18 mouse cellular contexts compared by ENCODE assay signal in genomic region chr19:22758496-22758895, GRCm38 (mm10).
DNase-seq lines count a peak whose midpoint lies in the region; ATAC-seq and TF ChIP-seq lines count a peak whose summit lies in the region.
"Had no signal": no experiment of that assay in that cellular context is flagged by ENCODE, and none has a peak within 500 bp of the region (broad histone marks: within the 10 kb centered on the region; RNA-seq: fewer than 3 reads in every experiment).

No protein-coding gene starts in this region.

- no peak for TF ChIP-seq CTCF in cerebellum, adult 2 months (IDR thresholded peaks at IDR 0.05; ENCODE audit: borderline replicate concordance, insufficient read depth, low read depth, low read length)
- no peak for TF ChIP-seq CTCF in gastrocnemius, adult 2 months (IDR thresholded peaks at IDR 0.05)

- peaks cover 19% of the 10 kb centered on the region for H3K4me1 ChIP-seq in cerebellum, adult 2 months (ENCODE audit: control insufficient read depth, insufficient read depth, low read length)
- H3K4me1 ChIP-seq: embryonic facial prominence, embryonic 10.5 days had no signal

- H3K27ac ChIP-seq in cerebellum, adult 2 months (ENCODE audit: insufficient read depth, low read length) = peak overlapping the region; percentile 68; the same call in 1 of the 2 replicates
- peak overlapping the region; percentile 28; the same call in 1 of the 2 replicates for H3K27ac ChIP-seq in gastrocnemius, adult 2 months
- H3K27ac ChIP-seq: embryonic facial prominence, embryonic 10.5 days; embryonic facial prominence, embryonic 12.5 days; forebrain, embryonic 13.5 days; forebrain, embryonic 15.5 days had no signal

- intact Hi-C loops in gastrocnemius, adult 2 months (cut with DNase I) = no loop called here

- peak in 1 of 2 experiments; percentile 75 for DNase-seq in cerebellum, adult 2 months
- DNase-seq in cerebellum, adult 9-11 months = peak; percentile 57
- DNase-seq in cerebellum, adult 11-12 months = no peak
- no peak for DNase-seq in gastrocnemius, adult 2 months
- DNase-seq in gastrocnemius, postnatal 10 days = no peak
- peak; percentile 65 for DNase-seq in skeletal muscle tissue, adult 2 months (ENCODE audit: low read depth, low spot score)
- no peak for DNase-seq in right cerebral cortex, postnatal 25 days
- DNase-seq: adrenal gland, adult 2 months; adrenal gland, postnatal 10 days; adrenal gland, postnatal 25 days; cerebellum, adult 8-10 months; cerebellum, postnatal 36 days; forebrain, postnatal 0 days had no signal

- H3K27me3 ChIP-seq in cerebellum, adult 2 months (ENCODE audit: control insufficient read depth, insufficient read depth, low read length) = no peaks in the 10 kb centered on the region
- H3K27me3 ChIP-seq: embryonic facial prominence, embryonic 12.5 days; forebrain, embryonic 13.5 days; forebrain, embryonic 15.5 days had no signal

- no peak for ATAC-seq in cerebellum, adult (ENCODE audit: insufficient number of reproducible peaks, low FRiP score, low TSS enrichment)
- ATAC-seq: forebrain, embryonic 13.5 days; forebrain, embryonic 15.5 days; forebrain, postnatal 0 days had no signal

- WGBS in cerebellum, adult 2 months = 21% methylated on average over 2 of the region's 2 CpGs

- TF ChIP-seq POLR2A in cerebellum, adult 2 months (IDR thresholded peaks at IDR 0.05; ENCODE audit: borderline replicate concordance, insufficient read depth, low read length) = no peak

- no peak overlapping the region for H3K4me3 ChIP-seq in cerebellum, adult 2 months (replicated peaks; ENCODE audit: insufficient read depth, low read depth, low read length)
- no peak overlapping the region for H3K4me3 ChIP-seq in gastrocnemius, adult 2 months
- H3K4me3 ChIP-seq: embryonic facial prominence, embryonic 10.5 days; embryonic facial prominence, embryonic 12.5 days; forebrain, embryonic 13.5 days; forebrain, embryonic 15.5 days had no signal

Comparison
In these comparisons a context has a peak if more than half of its experiments do, and no peak if none do; other contexts are left out.
1. DNase-seq: peak in cerebellum, adult 9-11 months (single experiment) and skeletal muscle tissue, adult 2 months (single experiment); none in cerebellum, adult 11-12 months (single experiment), gastrocnemius, adult 2 months (single experiment), gastrocnemius, postnatal 10 days (single experiment) and right cerebral cortex, postnatal 25 days (single experiment).